Mouse (Mus musculus) kidney, adult 9 months (tissue): ENCODE measurements around the gene Cdk8.

Source experiments
- DNase-seq: peaks from one replicate; pipeline ENCODE4 v3.0.0; 2022

Gene Cdk8

GRCm38 (mm10) chr5:146234336-146234735, 3.3 kb downstream of the Cdk8 start:
- DNase-seq, result no peak

DNA sequence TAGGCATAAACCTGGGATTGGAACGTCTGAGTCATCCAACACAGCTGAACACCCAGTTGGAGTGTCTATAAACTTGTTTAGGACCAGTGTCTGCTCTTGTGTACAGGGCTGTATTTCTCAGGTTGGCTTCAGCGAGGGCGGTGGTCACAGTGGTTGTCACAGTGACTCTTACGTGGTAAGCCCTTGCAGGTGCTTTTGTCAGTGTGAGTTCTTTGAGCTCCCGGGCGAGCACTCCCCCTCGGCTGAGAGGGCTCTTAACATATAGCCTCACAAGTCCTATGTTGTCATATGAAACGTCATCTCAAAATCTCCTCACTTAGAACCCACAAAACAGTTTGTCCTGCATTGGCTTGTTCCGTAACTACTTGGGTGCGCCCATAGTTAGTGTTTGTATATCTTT, 7.2 kb downstream of the Cdk8 start:
- DNase-seq, result no peak

GRCm38 (mm10) chr5:146240771-146241170, 9.7 kb downstream of the Cdk8 start:
- DNase-seq, result peak; percentile 59

DNA sequence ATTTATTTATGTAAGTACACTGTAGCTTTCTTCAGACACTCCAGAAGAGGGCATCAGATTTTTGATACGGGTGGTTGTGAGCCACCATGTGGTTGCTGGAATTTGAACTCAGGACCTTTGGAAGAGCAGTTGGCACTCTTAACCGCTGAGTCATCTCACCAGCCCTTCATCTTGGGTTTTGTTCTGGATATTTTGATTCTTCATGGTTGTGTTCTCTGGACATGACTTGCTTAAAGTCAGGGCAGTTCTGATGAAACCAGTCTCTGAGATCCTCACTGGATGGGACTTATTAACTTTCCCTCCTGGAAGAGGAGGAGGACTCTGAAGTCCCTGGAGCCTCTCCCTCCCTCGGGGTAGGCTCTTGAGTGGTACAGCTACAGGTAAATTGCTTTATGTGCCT, 10.2 kb downstream of the Cdk8 start:
- peak; percentile 73 for DNase-seq

- no peak for DNase-seq
Measured at GRCm38 (mm10) chr5:146245193-146245592, 14.2 kb downstream of the Cdk8 start.

- DNase-seq, result no peak
Measured at GRCm38 (mm10) chr5:146245646-146246370, 14.8 kb downstream of the Cdk8 start.

DNA sequence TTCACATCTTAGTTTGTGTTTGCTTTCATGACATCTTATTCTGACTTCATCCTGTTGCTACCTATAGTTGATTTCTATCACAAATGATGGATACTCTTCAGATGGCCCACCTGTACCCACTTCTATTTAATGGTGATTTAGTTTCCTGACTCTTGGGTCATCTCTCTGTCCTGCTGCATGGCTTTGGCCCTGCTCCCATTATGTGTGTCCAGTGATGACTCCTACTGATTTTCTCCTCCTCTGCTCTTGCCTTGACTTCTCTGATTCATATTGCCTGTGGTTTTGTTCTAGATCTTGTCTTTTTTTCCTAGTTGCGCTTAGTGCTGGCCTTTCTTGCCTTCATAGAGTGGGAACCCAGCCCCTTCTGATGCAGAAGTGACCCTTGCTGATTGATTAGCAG, 15.4 kb downstream of the Cdk8 start:
- no peak for DNase-seq

DNA sequence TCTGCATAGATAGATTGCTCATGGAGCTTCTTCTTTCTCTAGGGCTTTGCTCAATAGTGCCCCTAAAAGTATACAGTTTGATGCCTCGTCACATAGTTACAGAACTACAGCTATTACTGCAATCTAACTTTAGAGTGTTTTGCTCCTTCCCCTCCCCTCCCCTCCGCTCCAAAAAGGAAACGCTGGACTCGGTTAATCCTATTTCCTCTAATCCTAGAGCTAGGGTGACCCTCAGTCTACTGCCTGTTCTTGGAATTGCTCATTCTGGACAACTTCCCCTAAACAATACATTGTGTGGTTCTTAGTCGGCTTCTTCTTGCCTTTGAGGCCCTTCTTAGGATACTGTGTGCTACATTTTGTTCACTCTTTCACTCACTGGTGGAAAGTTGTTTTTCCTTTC, 16.7 kb downstream of the Cdk8 start:
- DNase-seq, result no peak

- DNase-seq, result peak; percentile 74
Measured at GRCm38 (mm10) chr5:146248746-146249145, 17.7 kb downstream of the Cdk8 start.

- DNase-seq, result no peak
Measured at GRCm38 (mm10) chr5:146250369-146251075, 19.5 kb downstream of the Cdk8 start.

GRCm38 (mm10) chr5:146251663-146252429, 20.8 kb downstream of the Cdk8 start:
- no peak for DNase-seq

DNA sequence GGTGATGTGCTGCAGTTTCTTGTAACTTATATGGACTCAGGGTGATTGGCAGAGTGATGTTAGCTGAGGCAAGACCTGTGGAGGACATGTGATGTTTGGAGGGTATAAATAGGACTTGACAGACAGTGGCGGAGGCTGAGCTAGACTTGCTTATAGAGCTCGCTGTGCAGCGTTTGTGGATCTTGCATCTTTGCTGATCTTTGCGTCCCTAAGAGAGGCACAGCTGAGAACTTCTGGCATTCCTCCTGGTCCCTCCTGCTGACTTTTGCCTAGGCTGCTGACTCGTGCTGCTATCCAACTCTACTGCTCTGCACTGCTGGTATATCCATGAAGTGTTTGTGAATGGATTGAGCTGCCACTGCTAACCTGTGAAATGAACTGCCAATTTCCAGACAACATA, 22.6 kb downstream of the Cdk8 start:
- DNase-seq, result no peak

GRCm38 (mm10) chr5:146260003-146260402, 29.0 kb downstream of the Cdk8 start:
- DNase-seq, result peak; percentile 51

DNA sequence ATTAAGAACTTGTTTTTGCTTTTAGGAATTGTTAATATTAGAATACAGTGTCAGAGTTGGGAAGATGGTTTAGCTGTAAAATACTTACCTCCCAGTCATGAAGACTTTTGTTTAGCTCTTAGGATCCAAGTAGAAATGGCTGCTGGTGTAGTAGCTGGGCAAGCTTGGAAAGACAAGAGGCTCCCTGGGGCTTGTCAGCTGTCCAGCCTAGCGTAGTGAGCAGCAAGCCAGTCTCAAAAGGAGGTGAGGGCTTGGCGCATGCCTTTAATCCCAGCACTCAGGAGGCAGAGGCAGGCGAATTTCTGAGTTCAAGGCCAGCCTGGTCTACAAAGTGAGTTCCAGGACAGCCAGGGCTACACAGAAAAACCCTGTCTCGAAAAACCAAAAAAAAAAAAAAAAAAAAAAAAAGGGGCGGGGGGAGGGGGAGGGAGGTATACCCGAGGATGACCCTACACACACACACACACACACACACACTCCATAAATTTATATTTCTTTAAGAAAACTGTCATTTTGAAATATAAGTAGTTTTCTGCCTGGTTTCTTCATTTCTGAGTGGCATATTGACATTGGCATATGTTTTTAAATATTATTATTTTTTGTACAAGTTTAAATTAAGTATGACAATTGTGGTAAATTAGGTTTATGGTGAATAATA, 35.0 kb downstream of the Cdk8 start:
- DNase-seq, result no peak

GRCm38 (mm10) chr5:146267776-146268175, 36.7 kb downstream of the Cdk8 start:
- no peak for DNase-seq

- DNase-seq, result peak; percentile 71
Measured at GRCm38 (mm10) chr5:146270593-146270992, 39.6 kb downstream of the Cdk8 start.

- no peak for DNase-seq
Measured at GRCm38 (mm10) chr5:146271662-146272061, 40.6 kb downstream of the Cdk8 start.

DNA sequence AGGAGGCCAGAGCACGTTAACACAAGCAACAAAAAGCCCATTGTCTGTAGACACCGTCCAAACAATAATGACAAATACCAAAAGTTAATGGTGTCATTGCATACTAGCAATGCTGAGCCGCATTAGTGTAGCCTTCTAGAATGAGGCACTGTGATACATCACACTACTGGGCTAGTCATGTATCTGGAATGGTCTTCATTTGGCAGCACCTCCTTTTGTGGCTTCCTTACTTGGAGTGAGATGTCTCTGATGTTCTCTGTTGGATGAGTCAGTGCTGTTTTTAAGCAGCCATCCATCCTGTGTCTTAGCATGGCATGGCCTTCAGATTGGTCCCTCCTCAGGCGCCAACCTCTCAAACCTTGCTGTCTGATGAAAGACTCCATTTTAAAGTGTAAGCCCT, 42.1 kb downstream of the Cdk8 start:
- no peak for DNase-seq

GRCm38 (mm10) chr5:146274420-146275045, 43.5 kb downstream of the Cdk8 start:
- no peak for DNase-seq

DNA sequence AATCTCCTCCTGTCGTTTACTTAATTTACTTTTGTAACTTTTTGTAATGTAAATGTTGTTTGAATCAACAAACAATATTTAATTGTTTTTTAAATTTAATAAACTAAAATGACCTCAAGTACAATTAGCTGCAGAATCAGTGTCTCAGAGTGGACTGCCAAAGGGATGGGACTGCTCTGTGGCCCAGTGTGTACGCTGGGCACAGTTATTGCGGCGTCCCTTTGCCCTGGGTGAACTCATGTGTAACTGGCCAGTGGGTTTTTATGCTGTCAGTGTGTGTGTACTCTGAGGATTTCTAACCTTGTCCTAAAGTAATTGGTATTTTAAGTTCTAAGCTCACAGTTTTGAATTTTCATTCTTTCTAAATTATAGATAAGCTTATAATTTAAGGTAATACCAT, 46.5 kb downstream of the Cdk8 start:
- no peak for DNase-seq

GRCm38 (mm10) chr5:146280012-146280411, 49.0 kb downstream of the Cdk8 start:
- DNase-seq, result no peak

DNA sequence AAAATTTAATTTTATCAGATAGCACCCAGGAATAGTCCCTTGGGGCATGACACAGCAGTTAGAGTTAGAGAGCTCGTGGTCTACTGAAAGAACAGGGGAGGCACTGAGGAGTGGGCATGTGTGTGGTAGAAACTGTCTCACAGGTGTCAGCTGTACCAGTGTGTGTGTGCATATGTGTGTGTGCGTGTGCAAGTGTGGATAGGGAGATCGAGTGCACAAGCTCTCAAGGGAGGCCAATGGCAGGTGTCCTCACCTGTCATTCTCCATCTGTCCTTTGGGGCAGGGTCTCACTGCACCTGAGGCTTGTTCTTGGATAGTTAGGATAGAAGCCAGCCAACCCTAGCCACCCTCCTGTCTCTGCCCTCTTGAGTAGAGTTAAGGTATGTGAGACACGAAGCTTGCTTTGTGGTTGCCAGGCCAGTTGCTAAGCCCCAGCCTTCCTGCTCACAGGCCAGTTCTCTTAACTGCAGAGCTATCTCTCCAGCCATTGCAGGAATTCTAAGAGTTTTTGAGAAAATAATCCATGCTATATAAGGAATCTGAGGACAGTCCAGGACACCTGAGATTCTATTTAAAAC, 50.3 kb downstream of the Cdk8 start:
- no peak for DNase-seq
